Mouse (Mus musculus) spleen, adult 2 months (tissue): ENCODE data around the gene Pmm1. TPM values are rescaled to one million over a fixed set of nuclear protein-coding genes. Genes with fewer than 3 reads are reported as not detected.
A peak's percentile ranks its signal among the peaks of the same experiment; 100 is the strongest.

Source experiments
- DNase-seq, 2 experiments: peaks; one replicate each; pipeline versions ENCODE4 v3.0.0 to v3.0.0-alpha.2; 2012 to 2021; ENCODE audit warnings: low spot score in 2 of 2, low read depth in 1 of 2
- H3K27ac ChIP-seq: fragments of 200-500 bp; 2 replicates; pipeline ENCODE4 v1.5.1; 2012; ENCODE audit warnings: low read length, inconsistent platforms; ENCODE audit not compliant: insufficient read depth
- H3K27me3 ChIP-seq: fragments of 200-500 bp; 2 replicates; pipeline ENCODE4 v1.6.1; 2012; ENCODE audit warnings: mild to moderate bottlenecking, moderate library complexity, low read length, inconsistent platforms; ENCODE audit not compliant: control insufficient read depth, insufficient read depth
- H3K36me3 ChIP-seq: fragments of 200-500 bp; 2 replicates; pipeline ENCODE4 v1.6.1; 2012; ENCODE audit warnings: mild to moderate bottlenecking, low read length, inconsistent platforms; ENCODE audit not compliant: control insufficient read depth, insufficient read depth
- H3K4me1 ChIP-seq: fragments of 200-500 bp; 2 replicates; pipeline ENCODE4 v1.6.1; 2011; ENCODE audit warnings: inconsistent platforms; ENCODE audit not compliant: control insufficient read depth, insufficient read depth, insufficient read length
- H3K4me3 ChIP-seq: fragments of 200-500 bp; 2 replicates; pipeline ENCODE4 v1.5.1; 2011; ENCODE audit warnings: mild to moderate bottlenecking, inconsistent platforms; ENCODE audit not compliant: insufficient read depth, insufficient read length; ENCODE audit errors: extremely low read depth
- CTCF ChIP-seq: fragments of 200-500 bp; IDR thresholded peaks from 2 replicates; pipeline ENCODE4 v1.5.1; 2011; ENCODE audit warnings: mild to moderate bottlenecking, inconsistent platforms; ENCODE audit not compliant: insufficient read depth, insufficient read length, insufficient replicate concordance; ENCODE audit errors: extremely low read depth
- POLR2A ChIP-seq: fragments of 200-500 bp; IDR thresholded peaks from 2 replicates; pipeline ENCODE4 v1.6.1; 2011; ENCODE audit warnings: low read depth, low read length, inconsistent platforms
- WGBS: fragments of 180-500 bp; shearing (Covaris S2); methylation state at CpG from one replicate; pipeline ENCODE4 v1.1.7; 2018; 5-methylcytosine and 5-hydroxymethylcytosine counted together
- polyA plus RNA-seq: library from polyadenylated mRNA; depleted of rRNA; stranded (reverse); fragments of >200 nt; gene quantifications from 2 replicates; pipeline ENCODE4 v1.2.3, GENCODE M21; 2012

Gene Pmm1
- polyA plus RNA-seq, 1 experiment, result 18.2 TPM

DNA sequence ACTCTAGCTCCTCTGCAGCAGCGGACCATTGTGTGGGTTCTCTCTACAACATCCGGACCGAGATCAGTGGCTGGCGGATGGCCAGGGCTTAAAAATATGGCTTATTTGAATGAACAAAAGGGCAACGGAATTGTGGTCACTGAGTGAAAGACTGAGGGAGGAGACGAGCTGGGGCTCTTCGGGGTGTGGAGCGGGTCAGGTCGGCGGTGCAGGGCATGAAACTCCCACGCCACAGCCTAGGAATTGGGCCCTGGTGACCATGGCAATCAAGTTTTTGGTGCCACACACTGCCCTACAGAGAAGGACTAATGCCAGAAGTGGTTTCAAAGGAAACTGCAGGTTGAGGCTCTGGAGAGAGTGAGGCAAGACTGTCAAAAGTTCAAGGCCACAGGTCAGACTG, 32.5 kb downstream of the Pmm1 start:
- peak; percentile 36 to 66 for DNase-seq
- Histone ChIP-seq H3K27ac (peak overlapping the region; percentile 75), H3K27me3 (no peaks in the 10 kb centered on the region), H3K36me3 (no peaks in the 10 kb centered on the region), H3K4me3 (no peak overlapping the region), H3K4me1 (peaks cover 17% of the 10 kb centered on the region)
- 15% methylated on average over 11 of the region's 11 CpGs for WGBS
- TF ChIP-seq POLR2A, result no peak
- no peak for TF ChIP-seq CTCF

DNA sequence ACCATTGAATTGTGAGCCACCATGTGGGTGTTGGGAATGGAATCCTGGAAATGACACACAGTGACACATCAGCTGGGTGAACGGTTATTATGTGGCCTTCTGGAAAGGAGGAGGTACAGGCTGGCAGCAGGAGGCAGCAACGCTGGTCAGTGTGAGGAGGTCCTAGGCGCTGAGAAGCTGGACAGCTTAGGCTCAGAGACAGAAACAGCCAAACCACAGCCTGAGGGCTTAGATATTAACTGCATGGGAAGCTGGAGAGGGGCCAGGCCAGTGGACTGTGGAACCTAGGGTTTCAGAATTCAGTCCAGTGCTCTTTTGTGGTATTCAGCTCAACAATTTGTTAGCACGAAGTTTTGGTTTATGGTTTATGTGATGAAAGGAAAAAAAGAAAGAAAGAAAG, 33.0 kb downstream of the Pmm1 start:
- H3K27me3 ChIP-seq, result no peaks in the 10 kb centered on the region
- H3K4me3 ChIP-seq, result no peak overlapping the region
- no peak for DNase-seq
- peaks cover 13% of the 10 kb centered on the region for H3K4me1 ChIP-seq
- TF ChIP-seq POLR2A, result no peak
- no peak for TF ChIP-seq CTCF
- H3K36me3 ChIP-seq, result no peaks in the 10 kb centered on the region
- peak overlapping the region; percentile 87 for H3K27ac ChIP-seq
- WGBS, result 24% methylated on average over 4 of the region's 4 CpGs

DNA sequence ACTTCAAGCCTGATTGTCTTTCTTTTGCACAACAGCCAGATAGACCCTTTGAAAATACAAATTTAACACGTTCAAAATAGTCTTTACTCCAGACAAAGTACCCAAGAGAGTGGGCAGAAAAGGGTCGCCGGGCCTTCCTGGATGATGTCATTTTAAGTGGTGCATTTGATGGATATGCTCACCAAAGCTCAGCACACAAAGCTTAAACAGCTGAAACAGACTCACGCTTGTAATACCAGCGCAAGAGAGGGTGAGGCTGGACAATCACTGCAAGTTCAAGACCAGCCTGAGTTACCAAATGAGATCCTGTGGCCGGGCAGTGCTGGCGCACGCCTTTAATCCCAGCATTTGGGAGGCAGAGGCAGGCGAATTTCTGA, 34.3 kb downstream of the Pmm1 start:
- Histone ChIP-seq H3K27ac (no peak overlapping the region), H3K4me3 (no peak overlapping the region), H3K27me3 (no peaks in the 10 kb centered on the region), H3K4me1 (peaks cover 8% of the 10 kb centered on the region), H3K36me3 (no peaks in the 10 kb centered on the region)
- WGBS, result 36% methylated on average over 9 of the region's 9 CpGs
- no peak for DNase-seq
- TF ChIP-seq POLR2A (no peak), CTCF (no peak)

DNA sequence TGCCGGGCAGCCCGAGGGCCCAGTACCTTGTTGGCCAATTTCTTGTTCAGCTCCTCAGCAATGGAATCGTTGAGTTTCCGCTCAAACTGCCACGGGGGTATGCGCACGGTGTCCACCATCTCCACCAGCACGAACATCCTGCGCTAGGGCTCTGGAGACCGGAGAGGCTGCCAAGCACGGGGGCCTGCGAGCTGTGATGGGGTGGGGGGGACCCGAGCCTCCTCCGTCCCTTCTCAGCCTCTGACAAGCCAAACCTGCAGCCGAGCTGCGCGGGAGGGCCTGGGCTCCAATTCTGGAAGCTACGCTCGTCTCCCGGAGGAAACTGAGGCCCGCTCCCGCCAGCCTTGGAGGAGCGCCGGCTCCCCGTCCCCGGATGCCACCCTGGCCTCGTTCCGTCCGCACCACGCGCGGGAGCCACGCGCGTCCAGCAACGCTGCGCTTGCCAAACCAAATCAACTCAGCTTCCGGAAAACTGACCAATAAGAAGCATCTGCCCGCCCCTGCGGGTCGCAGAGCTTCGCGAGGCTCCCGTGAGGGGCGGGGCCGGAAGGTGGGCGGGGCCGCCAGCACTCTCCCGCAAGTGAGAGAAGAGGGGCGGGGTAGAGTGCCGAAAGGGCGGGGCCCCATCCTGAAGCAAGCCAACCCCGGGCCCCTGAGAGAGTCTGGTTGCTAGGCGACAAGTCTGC, 34.8 kb downstream of the Pmm1 start, which contains the start of gene Polr3h:
TSS of gene Polr3h (minus strand) at position 481 of the 686 bp plus-strand sequence.
- WGBS, result under 1% methylated on average over 54 of the region's 54 CpGs
- TF ChIP-seq POLR2A (peak; percentile 24; the same call in 1 of the 2 replicates), CTCF (no peak)
- DNase-seq, result peak; percentile 92 to 95
- Histone ChIP-seq H3K27me3 (no peaks in the 10 kb centered on the region), H3K4me3 (peak within 1 kb of the TSS; percentile 67), H3K4me1 (peaks cover 8% of the 10 kb centered on the region), H3K36me3 (no peaks in the 10 kb centered on the region), H3K27ac (0 out of 2 replicates have a peak within 1 kb of the TSS, but pooled peaks have one; percentile 24)

DNA sequence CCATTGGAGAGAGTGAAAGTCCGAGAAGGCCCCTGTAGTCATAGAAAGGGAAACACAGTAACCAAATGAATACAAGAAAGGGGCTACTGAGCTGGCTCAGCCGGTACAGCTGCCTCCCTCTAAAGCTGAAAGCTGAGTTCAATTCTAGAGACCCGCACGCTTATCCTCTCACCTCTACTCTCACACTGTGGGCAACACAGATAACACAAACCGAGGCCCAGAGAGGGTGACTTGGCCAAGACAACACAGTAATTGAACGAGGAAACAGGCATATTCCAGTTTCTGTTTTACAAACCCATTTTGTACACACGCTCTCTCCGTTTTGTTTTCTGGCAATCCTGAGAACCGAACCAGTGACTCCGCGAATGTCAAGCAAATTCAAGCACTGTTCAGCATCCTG, 35.8 kb downstream of the Pmm1 start:
- H3K4me3 ChIP-seq, result no peak overlapping the region
- no peak overlapping the region for H3K27ac ChIP-seq
- no peaks in the 10 kb centered on the region for H3K36me3 ChIP-seq
- TF ChIP-seq POLR2A, result no peak
- no peak for TF ChIP-seq CTCF
- no peak for DNase-seq
- peaks cover 8% of the 10 kb centered on the region for H3K4me1 ChIP-seq
- no peaks in the 10 kb centered on the region for H3K27me3 ChIP-seq
- WGBS, result 78% methylated on average over 11 of the region's 11 CpGs

DNA sequence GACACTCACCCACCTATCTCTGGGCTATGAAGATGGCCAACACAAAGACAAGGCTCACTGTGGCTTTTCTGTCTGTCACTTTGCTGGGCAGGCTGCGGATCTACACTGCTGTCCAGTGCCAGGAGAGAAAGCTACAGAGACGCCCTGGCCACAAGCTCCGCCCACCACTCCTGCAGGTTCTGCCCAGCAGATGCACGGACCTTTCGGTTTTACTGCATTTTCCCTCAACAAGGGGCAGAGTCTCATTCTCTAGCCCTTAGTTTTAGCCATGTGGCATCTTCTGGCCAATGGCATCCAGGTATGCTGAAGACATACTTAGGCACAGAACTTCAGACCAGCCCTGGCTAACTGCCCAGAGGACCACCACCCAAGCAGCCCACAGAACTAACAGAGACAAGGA, 39.5 kb downstream of the Pmm1 start:
- Histone ChIP-seq H3K27ac (no peak overlapping the region), H3K4me1 (peaks cover 2% of the 10 kb centered on the region), H3K4me3 (no peak overlapping the region), H3K36me3 (peaks cover 1% of the 10 kb centered on the region), H3K27me3 (no peaks in the 10 kb centered on the region)
- TF ChIP-seq CTCF (no peak), POLR2A (no peak)
- no peak for DNase-seq
- WGBS, result 89% methylated on average over 5 of the region's 5 CpGs

DNA sequence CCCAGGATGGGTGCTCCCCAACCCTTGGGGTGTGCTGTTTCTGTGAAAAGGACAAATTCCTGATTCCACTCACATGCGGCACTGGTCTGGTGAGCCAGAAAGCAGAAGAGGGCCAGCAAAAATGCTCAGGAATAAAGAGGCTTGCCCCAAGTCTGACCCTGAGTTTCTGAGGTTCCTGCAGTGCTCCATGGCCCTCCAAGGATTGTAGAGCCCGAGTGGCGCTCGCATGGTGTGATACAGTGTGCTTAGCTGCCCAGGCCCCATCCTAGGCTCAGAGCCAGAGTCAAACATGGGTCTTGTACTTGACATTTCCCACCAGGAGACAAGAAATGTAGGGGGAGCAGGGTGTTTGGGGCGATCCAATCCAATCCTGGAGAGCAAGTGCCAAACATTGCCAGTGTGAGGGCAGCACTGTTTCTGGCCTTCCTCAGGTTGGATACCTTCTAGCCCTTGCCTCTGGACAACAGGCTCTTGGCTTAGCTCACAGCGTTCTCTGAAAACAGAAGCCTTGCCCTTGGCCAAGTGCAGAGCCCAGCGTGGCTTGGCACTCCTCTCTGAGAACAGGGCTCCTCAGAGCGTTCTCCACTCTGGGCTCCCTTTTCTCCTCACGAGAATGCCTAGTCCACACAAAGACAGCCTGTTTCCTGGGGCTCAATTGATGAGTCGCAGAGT, 40.0 kb downstream of the Pmm1 start:
- Histone ChIP-seq H3K27me3 (no peaks in the 10 kb centered on the region), H3K4me3 (no peak overlapping the region), H3K4me1 (peaks cover 2% of the 10 kb centered on the region; the same call in 1 of the 2 replicates), H3K27ac (no peak overlapping the region), H3K36me3 (peaks cover 6% of the 10 kb centered on the region)
- no peak for DNase-seq
- WGBS, result 88% methylated on average over 10 of the region's 10 CpGs
- TF ChIP-seq POLR2A (no peak), CTCF (no peak)
